Mouse (Mus musculus) testis, adult 2 months (tissue): ENCODE results near the gene D230025D16Rik. TPM values are rescaled to one million over a fixed set of nuclear protein-coding genes. Genes with fewer than 3 reads are reported as not detected.
A peak's percentile ranks its signal among the peaks of the same experiment; 100 is the strongest.

Source experiments
- H3K27ac ChIP-seq: fragments of 200-500 bp; 2 replicates; pipeline ENCODE4 v1.5.1; 2012; ENCODE audit warnings: low read depth, low read length; ENCODE audit not compliant: control insufficient read depth, insufficient read depth
- H3K27me3 ChIP-seq: fragments of 200-500 bp; 2 replicates; pipeline ENCODE4 v1.6.1; 2012; ENCODE audit warnings: mild to moderate bottlenecking, low read length, moderate library complexity; ENCODE audit not compliant: control insufficient read depth, insufficient read depth
- H3K36me3 ChIP-seq: fragments of 200-500 bp; 2 replicates; pipeline ENCODE4 v1.6.1; 2012; ENCODE audit warnings: mild to moderate bottlenecking, low read length; ENCODE audit not compliant: control insufficient read depth, insufficient read depth
- H3K4me1 ChIP-seq: fragments of 200-500 bp; 2 replicates; pipeline ENCODE4 v1.6.1; 2012; ENCODE audit warnings: low read length; ENCODE audit not compliant: control insufficient read depth, insufficient read depth
- H3K4me3 ChIP-seq: fragments of 200-500 bp; 2 replicates; pipeline ENCODE4 v1.5.1; 2012; ENCODE audit warnings: low read depth, mild to moderate bottlenecking, low read length, moderate library complexity, mixed read lengths; ENCODE audit not compliant: control insufficient read depth
- CTCF ChIP-seq: fragments of 200-500 bp; IDR thresholded peaks from 2 replicates; pipeline ENCODE4 v1.5.1; 2012; ENCODE audit warnings: low read depth, mild to moderate bottlenecking, inconsistent platforms, low read length, moderate library complexity; ENCODE audit not compliant: control insufficient read depth, insufficient read depth, insufficient replicate concordance
- POLR2A ChIP-seq: fragments of 200-500 bp; IDR thresholded peaks from 2 replicates; pipeline ENCODE4 v1.6.1; 2012; ENCODE audit warnings: low read depth, mild to moderate bottlenecking, inconsistent platforms, low read length, moderate library complexity; ENCODE audit not compliant: control insufficient read depth
- polyA plus RNA-seq: library from polyadenylated mRNA; depleted of rRNA; stranded (reverse); fragments of >200 nt; gene quantifications from 2 replicates; pipeline ENCODE4 v1.2.3, GENCODE M21; 2012

The D230025D16Rik gene
- polyA plus RNA-seq, 1 experiment = 7.8 TPM

GRCm38 (mm10) chr8:105206766-105207275 is 18.1 kb upstream of the D230025D16Rik start:
- Histone ChIP-seq H3K36me3 (no peaks in the 10 kb centered on the region), H3K27ac (no peak overlapping the region), H3K4me1 (no peaks in the 10 kb centered on the region), H3K27me3 (no peaks in the 10 kb centered on the region), H3K4me3 (no peak overlapping the region)
- no peak for TF ChIP-seq POLR2A
- TF ChIP-seq CTCF = no peak

DNA sequence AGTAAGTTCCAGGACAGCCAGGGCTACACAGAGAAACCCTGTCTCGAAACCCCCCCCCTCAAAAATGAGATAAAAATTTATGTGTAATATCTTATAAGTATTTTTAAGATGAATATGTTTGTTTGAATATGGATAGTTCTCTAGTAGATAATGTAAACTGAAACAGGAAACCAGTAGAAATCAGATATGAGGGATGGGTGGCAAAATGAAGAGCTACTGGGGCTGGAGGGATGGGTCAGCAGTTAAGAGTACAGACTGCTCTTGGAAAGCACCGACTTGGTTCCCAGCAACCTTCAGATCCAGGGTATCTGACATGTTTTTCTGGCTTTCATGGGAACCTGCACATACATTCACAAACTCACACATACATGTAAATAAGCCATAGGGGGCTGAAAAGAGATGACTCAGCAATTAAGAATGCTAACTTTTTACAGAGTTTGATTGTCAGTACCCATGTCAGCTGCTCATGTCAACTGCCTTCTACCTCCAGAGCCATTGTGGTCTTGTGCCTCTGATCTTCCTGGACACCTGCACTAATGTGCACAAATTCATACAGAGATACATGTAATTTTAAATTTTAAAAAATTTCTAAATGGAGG is 17.2 kb upstream of the D230025D16Rik start:
- no peaks in the 10 kb centered on the region for H3K36me3 ChIP-seq
- no peak overlapping the region for H3K4me3 ChIP-seq
- TF ChIP-seq POLR2A = no peak
- TF ChIP-seq CTCF = no peak
- H3K27ac ChIP-seq = no peak overlapping the region
- no peaks in the 10 kb centered on the region for H3K4me1 ChIP-seq
- H3K27me3 ChIP-seq = no peaks in the 10 kb centered on the region

DNA sequence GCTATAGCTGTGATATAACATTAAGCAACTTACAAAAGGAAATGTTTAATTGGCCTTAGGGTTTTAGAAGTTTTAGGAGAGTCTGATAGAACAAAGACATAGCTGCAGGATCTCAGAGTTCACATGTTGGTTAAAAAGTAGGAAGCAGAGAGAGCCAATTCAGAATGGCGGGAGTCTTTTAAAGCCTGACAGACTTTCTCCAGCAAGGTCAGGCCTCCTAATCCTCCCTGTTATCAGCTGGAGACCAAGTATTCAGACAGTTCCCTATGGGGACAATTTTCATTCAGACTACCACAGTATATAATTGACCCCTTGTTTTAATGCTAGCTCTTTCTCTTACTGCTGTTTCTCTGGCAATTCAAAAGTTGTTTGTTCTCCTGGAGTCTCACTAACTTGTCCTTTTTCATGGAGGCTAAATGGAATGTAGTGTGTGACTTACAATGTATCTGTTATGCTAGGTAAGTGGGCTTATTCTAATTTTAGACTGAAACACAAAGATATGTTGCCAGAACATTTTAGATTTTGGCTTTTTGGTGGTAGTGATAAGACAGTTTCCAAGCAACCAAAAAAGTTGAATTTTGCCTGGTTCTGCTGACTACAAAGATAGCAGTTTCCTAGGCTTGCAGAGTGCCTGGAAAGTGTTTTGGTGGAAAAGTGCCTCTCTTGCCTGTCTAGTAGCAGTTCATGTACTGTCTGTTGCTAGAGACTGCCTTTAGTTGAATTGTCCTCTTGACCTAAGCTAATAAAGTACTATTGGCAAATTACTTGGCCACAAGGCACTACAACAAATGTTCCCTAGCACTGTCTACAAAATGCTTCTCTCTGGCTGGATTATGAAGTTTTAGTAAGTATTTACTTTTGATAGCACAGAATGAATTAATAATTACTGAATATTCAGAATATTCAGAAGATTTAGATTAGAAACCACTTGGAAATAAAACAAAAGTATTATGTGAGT is 15.5 kb upstream of the D230025D16Rik start:
- H3K4me3 ChIP-seq = no peak overlapping the region
- no peaks in the 10 kb centered on the region for H3K27me3 ChIP-seq
- no peaks in the 10 kb centered on the region for H3K4me1 ChIP-seq
- no peak for TF ChIP-seq POLR2A
- TF ChIP-seq CTCF = no peak
- H3K27ac ChIP-seq = no peak overlapping the region
- H3K36me3 ChIP-seq = no peaks in the 10 kb centered on the region

GRCm38 (mm10) chr8:105214104-105214503 is 10.8 kb upstream of the D230025D16Rik start:
- Histone ChIP-seq H3K4me1 (no peaks in the 10 kb centered on the region), H3K36me3 (no peaks in the 10 kb centered on the region), H3K27me3 (no peaks in the 10 kb centered on the region), H3K4me3 (no peak overlapping the region), H3K27ac (no peak overlapping the region)
- TF ChIP-seq POLR2A (no peak), CTCF (no peak)

GRCm38 (mm10) chr8:105217926-105218522 is 6.9 kb upstream of the D230025D16Rik start:
- Histone ChIP-seq H3K4me1 (no peaks in the 10 kb centered on the region), H3K4me3 (no peak overlapping the region), H3K36me3 (no peaks in the 10 kb centered on the region), H3K27me3 (no peaks in the 10 kb centered on the region), H3K27ac (no peak overlapping the region)
- TF ChIP-seq CTCF (peak; percentile 19; the same call in 1 of the 2 replicates), POLR2A (no peak)

GRCm38 (mm10) chr8:105223850-105224249 is 1.1 kb upstream of the D230025D16Rik start:
- H3K4me3 ChIP-seq = no peak overlapping the region
- H3K27ac ChIP-seq = no peak overlapping the region
- H3K36me3 ChIP-seq = no peaks in the 10 kb centered on the region
- H3K4me1 ChIP-seq = peaks cover 6% of the 10 kb centered on the region
- H3K27me3 ChIP-seq = no peaks in the 10 kb centered on the region
- no peak for TF ChIP-seq CTCF
- no peak for TF ChIP-seq POLR2A

DNA sequence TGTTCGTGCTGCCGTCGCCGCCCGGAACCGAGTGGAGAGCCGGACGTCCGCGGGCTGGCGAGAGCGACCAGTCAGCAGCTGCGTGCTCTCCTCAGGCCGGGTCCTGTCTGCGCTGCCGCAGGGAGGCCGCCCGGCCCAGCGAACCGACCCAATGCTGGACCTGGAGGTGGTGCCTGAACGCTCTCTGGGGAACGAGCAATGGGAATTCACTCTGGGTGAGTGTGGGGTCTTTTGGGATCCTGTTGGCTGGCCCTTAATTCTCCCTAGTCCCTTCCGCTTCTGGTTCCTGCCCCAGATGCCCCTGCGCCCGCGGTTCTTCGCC is 288 bp downstream of the D230025D16Rik start:
- peaks cover 6% of the 10 kb centered on the region for H3K4me1 ChIP-seq
- H3K4me3 ChIP-seq = peak overlapping the region; percentile 82
- no peaks in the 10 kb centered on the region for H3K27me3 ChIP-seq
- TF ChIP-seq POLR2A = no peak
- TF ChIP-seq CTCF = no peak
- no peaks in the 10 kb centered on the region for H3K36me3 ChIP-seq
- peak overlapping the region; percentile 45 for H3K27ac ChIP-seq
